Mouse (Mus musculus) heart, adult 9 months (tissue): ENCODE results near the gene Plpp4.

Experiments
- DNase-seq, 2 experiments: peaks; one replicate each; pipeline ENCODE4 v3.0.0; 2022; ENCODE audit warnings: low spot score in 2 of 2

Plpp4 gene

DNA sequence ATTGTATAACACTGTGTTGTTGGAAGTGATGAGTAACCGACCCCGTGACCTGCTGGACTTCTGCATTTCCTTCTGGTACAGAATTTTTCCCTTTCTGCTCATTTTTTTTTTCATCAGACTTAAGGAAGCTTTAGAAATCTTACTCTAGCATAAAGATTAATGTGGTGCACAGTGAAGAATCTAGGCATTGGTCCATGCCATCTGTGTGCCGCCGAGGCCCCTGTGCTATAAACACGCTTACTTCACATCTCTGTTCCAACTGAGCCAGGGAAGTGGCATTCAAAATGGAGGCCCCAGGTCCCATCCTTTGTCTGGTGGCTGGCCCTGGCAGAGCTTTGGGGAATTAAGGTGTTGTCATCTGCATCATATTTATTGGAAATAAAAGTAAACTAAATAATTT is 44.8 kb downstream of the Plpp4 start:
- no peak for DNase-seq

DNA sequence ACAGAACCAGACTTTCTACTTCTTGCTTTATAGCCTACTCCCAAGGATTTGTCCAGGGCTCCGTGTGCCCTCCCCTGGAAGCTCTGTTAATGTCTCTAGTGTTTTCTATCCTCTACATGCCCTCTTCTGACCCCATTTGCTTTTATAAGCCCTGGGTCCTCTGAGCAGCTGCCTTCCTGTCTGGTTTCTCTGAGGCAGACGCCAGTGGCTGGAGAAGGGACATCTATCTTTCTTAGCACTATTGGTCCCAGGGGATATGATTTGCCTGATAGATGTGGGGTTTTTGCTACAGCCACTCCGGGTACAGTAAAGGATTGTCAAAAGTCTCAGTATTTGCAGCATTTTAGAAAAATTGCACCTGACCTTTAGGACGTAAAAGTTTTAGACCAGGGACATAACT is 46.5 kb downstream of the Plpp4 start:
- no peak for DNase-seq

GRCm38 (mm10) chr7:129307042-129307825 is 50.4 kb downstream of the Plpp4 start:
- DNase-seq = no peak

- no peak for DNase-seq
Observed at GRCm38 (mm10) chr7:129308661-129309060, 51.8 kb downstream of the Plpp4 start.

DNA sequence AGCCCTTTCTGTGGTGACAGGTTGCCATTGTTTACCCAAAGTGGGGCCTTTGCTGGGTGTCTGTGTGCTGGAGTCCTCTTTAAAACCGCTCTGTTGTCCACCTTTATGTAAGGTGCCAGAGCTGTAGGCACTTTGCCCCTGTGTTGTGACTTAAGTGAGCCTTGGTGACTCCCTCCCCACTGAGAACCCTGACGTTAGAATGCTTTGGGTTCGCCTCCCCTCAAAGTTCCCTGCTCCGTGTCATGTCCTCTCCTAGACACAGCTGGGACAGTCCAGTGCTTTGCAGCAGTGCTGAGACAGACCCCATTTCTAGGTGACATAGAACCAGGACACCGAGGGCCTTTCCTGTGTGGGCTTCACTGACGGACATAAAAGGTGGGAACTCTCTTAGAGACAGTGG is 55.7 kb downstream of the Plpp4 start:
- no peak for DNase-seq

DNA sequence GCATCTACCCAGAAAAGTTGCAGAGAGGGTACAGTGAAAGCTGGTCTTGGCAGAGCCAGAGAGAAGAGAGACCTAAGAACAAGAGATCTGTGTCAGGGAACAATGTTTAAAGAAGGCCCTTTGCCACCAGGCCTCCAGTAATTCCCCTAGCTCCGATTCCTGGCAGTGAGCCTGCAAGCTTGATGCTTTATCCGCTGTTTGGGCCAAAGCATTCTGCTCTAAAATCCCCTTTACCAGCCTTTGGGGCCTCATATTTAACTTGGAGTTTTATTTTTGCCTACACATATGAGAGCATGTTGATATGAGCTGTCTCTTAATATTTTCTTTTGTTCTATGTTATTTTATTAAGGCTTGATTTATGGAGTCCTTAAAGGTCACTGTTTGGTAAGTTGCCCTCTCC is 57.1 kb downstream of the Plpp4 start:
- DNase-seq = no peak

GRCm38 (mm10) chr7:129340096-129340495 is 83.3 kb downstream of the Plpp4 start:
- DNase-seq = no peak

GRCm38 (mm10) chr7:129355561-129355960 is 98.7 kb downstream of the Plpp4 start:
- no peak for DNase-seq

GRCm38 (mm10) chr7:129375306-129375705 is 118.5 kb downstream of the Plpp4 start:
- no peak for DNase-seq

DNA sequence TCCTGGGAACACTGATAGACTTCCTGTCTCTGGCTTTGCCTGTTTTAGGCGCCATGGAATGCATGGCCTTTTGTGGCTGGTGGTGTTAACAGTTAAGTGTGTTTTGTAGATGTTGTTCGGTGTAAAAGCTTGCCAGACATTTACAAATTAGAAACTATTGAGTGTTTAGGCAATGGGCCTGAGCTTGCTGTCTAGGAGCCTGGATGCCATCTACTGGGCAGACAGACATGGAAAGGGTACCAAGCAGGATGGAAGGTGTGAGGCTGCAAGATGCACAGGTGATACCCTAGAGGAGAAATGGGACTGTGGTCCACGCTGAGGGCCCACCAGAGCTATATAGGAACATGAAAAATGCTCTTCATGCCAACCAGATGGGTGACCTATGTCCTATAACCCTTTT is 128.3 kb downstream of the Plpp4 start:
- no peak for DNase-seq

DNA sequence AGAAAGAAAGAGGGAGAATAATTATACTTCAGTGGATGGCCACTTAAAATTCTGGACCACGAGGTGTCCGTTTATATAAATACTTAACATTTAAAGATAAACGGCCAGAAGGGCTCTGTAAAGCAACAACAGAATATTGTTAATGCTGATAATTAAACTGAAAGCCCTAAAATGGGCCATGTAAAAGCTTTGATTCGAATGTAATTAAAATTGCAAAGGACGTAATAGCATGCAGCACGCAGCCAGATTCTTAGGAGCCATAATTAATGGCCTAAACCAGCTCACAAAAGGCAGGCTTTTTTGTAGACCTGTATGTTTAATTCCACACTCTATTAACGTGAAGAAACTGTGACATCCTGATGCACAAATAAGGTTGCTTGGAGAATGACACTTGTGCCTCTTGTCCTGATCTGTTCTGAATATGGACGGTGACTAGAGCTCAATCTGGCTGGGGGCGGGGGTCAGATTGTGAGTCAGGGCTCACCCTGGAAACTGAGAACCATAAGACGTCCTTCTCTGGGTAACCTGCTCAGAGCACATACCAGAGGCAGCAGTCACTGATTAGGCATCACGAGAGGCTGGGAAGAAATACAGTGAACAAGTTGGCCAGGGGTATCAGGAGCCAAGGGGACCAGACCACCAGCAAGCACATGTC is 136.1 kb downstream of the Plpp4 start:
- no peak for DNase-seq

- no peak for DNase-seq
Observed at GRCm38 (mm10) chr7:129396561-129396960, 139.7 kb downstream of the Plpp4 start.

- no peak for DNase-seq
Observed at GRCm38 (mm10) chr7:129399071-129399470, 142.2 kb downstream of the Plpp4 start.

GRCm38 (mm10) chr7:129402695-129403364 is 146.0 kb downstream of the Plpp4 start:
- DNase-seq = no peak

DNA sequence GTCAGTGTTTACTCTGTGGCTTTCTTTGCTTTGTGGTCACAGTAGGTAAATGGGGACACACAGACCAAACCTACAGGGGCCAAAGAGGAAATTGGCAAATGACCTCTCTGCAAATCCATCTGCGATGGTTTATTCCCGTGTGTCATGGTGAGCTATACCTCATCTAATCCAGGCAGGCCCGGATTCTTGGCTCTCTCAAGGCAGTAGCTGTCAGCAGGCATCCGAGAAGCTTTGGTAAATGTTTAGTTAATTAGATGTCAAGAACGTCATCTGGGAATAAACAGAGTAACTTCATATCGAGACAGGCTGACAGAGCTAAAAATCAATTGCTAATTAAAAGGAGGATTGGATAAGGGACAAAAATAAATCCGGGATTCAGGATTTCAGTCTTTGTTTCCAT is 149.2 kb downstream of the Plpp4 start:
- DNase-seq = no peak

DNA sequence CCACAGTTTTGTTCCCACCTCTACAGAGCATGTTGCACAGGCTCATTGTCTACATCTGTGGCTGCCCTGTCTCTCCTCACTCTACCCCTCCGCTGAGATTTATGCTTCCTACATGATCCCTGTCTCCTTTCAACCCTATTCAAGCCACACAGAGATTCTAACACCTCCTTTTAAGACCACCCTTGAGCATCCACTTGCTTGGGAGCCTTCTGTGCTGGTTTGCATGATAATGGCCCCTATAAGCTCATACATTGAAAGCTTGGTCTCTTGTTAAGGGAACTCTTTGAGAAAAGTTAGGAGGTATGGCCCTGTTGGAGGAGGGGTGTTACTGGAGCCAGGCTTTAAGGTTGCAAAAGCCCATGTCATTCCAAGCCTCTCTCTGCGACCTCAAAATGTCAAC is 155.9 kb downstream of the Plpp4 start:
- DNase-seq = no peak

GRCm38 (mm10) chr7:129415179-129415578 is 158.3 kb downstream of the Plpp4 start:
- DNase-seq = no peak

- DNase-seq = no peak
Observed at GRCm38 (mm10) chr7:129421181-129421580, 164.3 kb downstream of the Plpp4 start.

DNA sequence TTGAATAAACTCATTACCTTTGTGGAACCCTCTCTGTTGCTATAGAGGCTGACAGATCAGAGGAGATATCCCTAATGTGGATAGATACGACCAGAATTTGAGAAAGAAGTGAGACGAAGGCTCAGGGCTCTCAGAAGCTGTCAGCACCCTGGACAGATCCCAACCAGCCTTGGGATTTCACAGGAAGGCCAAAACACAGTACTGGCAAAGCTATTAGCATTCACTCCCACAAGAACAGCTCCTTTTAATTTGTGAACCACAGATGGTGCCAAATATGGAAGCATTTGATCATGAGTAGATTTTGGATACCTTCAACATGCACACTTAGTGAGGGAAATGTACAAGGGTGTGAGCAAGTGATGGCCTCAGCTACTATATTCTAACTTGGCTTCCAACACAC is 168.7 kb downstream of the Plpp4 start:
- no peak for DNase-seq

DNA sequence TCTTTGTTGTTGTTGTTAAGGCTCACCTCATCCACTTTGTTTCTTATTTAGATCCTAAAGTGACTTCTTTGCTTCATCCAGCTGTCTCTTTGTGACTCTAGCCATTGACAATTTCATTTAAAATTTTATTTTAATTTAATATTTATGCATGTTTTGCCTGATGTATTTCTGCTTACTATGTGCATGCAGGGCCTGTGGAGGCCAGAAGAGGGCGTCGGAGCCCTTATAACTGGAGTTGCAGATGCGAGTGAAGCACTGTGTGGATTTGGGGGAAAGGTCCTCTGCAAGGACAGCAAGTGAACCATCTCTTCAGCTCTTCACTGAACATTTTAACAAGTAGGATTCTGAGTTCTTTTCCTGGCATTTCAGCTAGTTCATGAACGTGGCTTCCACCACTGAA is 172.0 kb downstream of the Plpp4 start:
- no peak for DNase-seq

DNA sequence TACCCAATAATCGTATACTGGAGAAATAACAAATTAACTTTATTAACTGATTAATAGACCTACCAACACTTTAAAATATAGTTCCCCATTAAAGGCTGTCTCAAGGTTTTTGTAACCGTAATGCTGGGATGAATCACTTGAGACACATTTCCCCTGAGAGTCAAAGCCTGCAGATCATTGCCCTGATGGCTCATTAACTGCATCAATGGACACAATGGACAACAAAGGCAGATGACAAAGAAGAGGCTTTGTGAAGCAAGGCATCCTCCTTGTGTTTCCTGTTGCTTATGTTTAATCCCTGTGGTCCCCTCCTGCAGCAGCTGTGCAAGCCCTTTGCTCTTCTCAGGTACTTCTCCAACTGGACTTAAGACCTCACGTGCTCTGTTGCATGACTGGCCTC is 173.1 kb downstream of the Plpp4 start:
- DNase-seq = no peak
